Mouse (Mus musculus) spleen, adult 2 months (tissue): ENCODE measurements around the gene Tgfbr2.

ENCODE experiments used
- CTCF ChIP-seq: fragments of 200-500 bp; IDR thresholded peaks from 2 replicates; pipeline ENCODE4 v1.5.1; 2011; ENCODE audit warnings: mild to moderate bottlenecking, inconsistent platforms; ENCODE audit not compliant: insufficient read depth, insufficient read length, insufficient replicate concordance; ENCODE audit errors: extremely low read depth
- POLR2A ChIP-seq: fragments of 200-500 bp; IDR thresholded peaks from 2 replicates; pipeline ENCODE4 v1.6.1; 2011; ENCODE audit warnings: low read depth, low read length, inconsistent platforms

DNA sequence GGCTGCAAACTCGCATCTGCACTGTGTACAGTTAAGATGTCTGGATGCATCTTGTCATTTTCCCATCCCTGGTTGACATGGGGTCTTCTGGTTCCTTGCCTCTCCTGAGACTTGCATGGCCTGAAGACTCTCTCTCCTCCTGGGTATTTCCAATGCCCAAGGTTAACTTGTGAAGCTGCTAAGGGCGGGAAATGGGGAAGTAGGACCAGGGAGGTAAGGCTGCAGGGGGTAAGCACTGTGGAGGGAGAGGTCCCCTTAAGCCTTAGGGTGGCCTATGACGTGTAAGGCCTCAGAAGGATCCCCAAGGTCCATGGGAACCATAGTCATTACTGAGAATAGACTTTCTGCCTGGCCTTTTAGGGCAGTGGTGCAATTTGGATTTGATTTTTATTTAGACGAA is 133.8 kb downstream of the Tgfbr2 start:
- TF ChIP-seq CTCF (no peak), POLR2A (no peak)
